Mouse (Mus musculus) embryonic facial prominence, embryonic 11.5 days (tissue): ENCODE measurements around the gene Gna12. TPM values are rescaled to one million over a fixed set of nuclear protein-coding genes. Genes with fewer than 3 reads are reported as not detected.

Experiments used
- ATAC-seq: fragments of 200-750 bp; cut with Nextera tagmentation; replicated peaks from 2 replicates; pipeline ENCODE4 v1.8.0; 2017; ENCODE audit warnings: low read depth; ENCODE audit not compliant: insufficient number of reproducible peaks, low FRiP score, low TSS enrichment
- DNase-seq: peaks from one replicate; pipeline ENCODE4 v3.0.0-alpha.2; 2015; ENCODE audit warnings: low spot score
- H3K27ac ChIP-seq: fragments of 300-500 bp; sonication (generic); replicated peaks from 2 replicates; pipeline ENCODE4 v1.5.1; 2014; ENCODE audit warnings: mild to moderate bottlenecking, low read depth, low read length, control low read depth
- H3K27me3 ChIP-seq: fragments of 300-500 bp; sonication (generic); 2 replicates; pipeline ENCODE4 v1.6.1; 2014; ENCODE audit warnings: mild to moderate bottlenecking, low read length, moderate library complexity, mixed read lengths; ENCODE audit not compliant: control insufficient read depth, insufficient read depth
- H3K36me3 ChIP-seq: fragments of 300-500 bp; sonication (generic); replicated peaks from 2 replicates; pipeline ENCODE4 v1.6.1; 2014; ENCODE audit warnings: low read depth, mild to moderate bottlenecking, low read length, moderate library complexity, mixed read lengths; ENCODE audit not compliant: control insufficient read depth, insufficient read depth
- H3K4me1 ChIP-seq: fragments of 300-500 bp; sonication (generic); 2 replicates; pipeline ENCODE4 v1.6.1; 2014; ENCODE audit warnings: low read length, mixed read lengths; ENCODE audit not compliant: control insufficient read depth, insufficient read depth
- H3K4me2 ChIP-seq: fragments of 300-500 bp; sonication (generic); 2 replicates; pipeline ENCODE4 v1.6.1; 2014; ENCODE audit warnings: low read depth, mild to moderate bottlenecking, control low read depth, low read length, moderate library complexity
- H3K4me3 ChIP-seq: fragments of 300-500 bp; sonication (generic); 2 replicates; pipeline ENCODE4 v1.5.1; 2014; ENCODE audit warnings: low read depth, low read length, control low read depth
- H3K9ac ChIP-seq: fragments of 300-500 bp; sonication (generic); replicated peaks from 2 replicates; pipeline ENCODE4 v1.6.1; 2014; ENCODE audit warnings: mild to moderate bottlenecking, control low read depth, low read length
- H3K9me3 ChIP-seq: fragments of 300-500 bp; sonication (generic); replicated peaks from 2 replicates; pipeline ENCODE4 v1.6.1; 2016; ENCODE audit warnings: mild to moderate bottlenecking, low read length, inconsistent platforms, mixed read lengths; ENCODE audit not compliant: control insufficient read depth
- WGBS: fragments of 180-500 bp; shearing (Covaris S2); extraction: QIAGEN DNeasy Blood & Tissue Kit; methylation state at CpG from one replicate; pipeline ENCODE4 v1.1.7; 2014; 5-methylcytosine and 5-hydroxymethylcytosine counted together
- polyA plus RNA-seq: library from polyadenylated mRNA; unstranded; fragments of >200 nt; fragmentation: Nextera tagmentation; extraction: Ambion mirVana; gene quantifications from 2 replicates; pipeline ENCODE4 v1.2.1, GENCODE M21; 2014

Gene Gna12
- polyA plus RNA-seq: 26.7 and 46.8 TPM in 2 replicates

GRCm38 (mm10) chr5:140830314-140831063, at the start of gene Gna12:
Gene Gna12 (minus strand): TSS chr5:140830431.
- peak; percentile 99 for ATAC-seq
- Histone ChIP-seq H3K9me3 (no peaks in the 10 kb centered on the region), H3K4me1 (no peaks in the 10 kb centered on the region), H3K27ac (0 out of 2 replicates have a peak within 1 kb of the TSS, but pooled peaks have one; percentile 3), H3K4me3 (peak within 1 kb of the TSS; percentile 71), H3K9ac (peak within 1 kb of the TSS; percentile 86), H3K27me3 (no peaks in the 10 kb centered on the region), H3K36me3 (no peaks in the 10 kb centered on the region), H3K4me2 (peak within 1 kb of the TSS; percentile 85)
- under 1% methylated on average over 37 of the region's 49 CpGs for WGBS
- peak; percentile 99 for DNase-seq

DNA sequence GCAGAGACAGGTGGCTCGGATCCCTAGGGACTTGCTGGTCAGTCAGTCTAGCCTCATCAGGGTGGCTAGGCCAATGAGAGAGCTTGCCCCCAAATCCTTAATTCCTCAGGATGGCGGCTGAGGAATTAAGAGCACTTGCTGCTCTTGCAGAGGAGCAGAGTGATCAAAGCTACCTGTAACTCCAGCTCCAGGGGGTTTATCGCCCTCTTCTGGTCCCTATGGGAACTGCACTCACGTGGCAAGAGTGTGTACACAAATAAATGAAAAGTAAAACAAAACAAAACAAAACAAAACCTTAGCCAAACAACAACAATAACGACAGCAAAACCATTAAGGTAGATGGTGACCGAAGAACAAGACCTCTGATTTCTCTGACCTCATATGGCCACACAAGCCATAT, 48.4 kb upstream of the Gna12 start:
- H3K9me3 ChIP-seq: no peaks in the 10 kb centered on the region
- DNase-seq: no peak
- no peaks in the 10 kb centered on the region for H3K27me3 ChIP-seq
- no peak overlapping the region for H3K4me3 ChIP-seq
- H3K4me1 ChIP-seq: no peaks in the 10 kb centered on the region
- H3K4me2 ChIP-seq: no peak overlapping the region
- no peak for ATAC-seq
- H3K9ac ChIP-seq: no peak overlapping the region
- H3K36me3 ChIP-seq: no peaks in the 10 kb centered on the region
- no peak overlapping the region for H3K27ac ChIP-seq
- WGBS: 60% methylated on average over 6 of the region's 6 CpGs

- H3K27ac ChIP-seq: no peak overlapping the region
- H3K36me3 ChIP-seq: no peaks in the 10 kb centered on the region
- no peak overlapping the region for H3K4me2 ChIP-seq
- 74% methylated on average over 6 of the region's 6 CpGs for WGBS
- no peak overlapping the region for H3K4me3 ChIP-seq
- no peaks in the 10 kb centered on the region for H3K9me3 ChIP-seq
- no peak overlapping the region for H3K9ac ChIP-seq
- no peak for DNase-seq
- ATAC-seq: no peak
- no peaks in the 10 kb centered on the region for H3K27me3 ChIP-seq
- peaks cover 16% of the 10 kb centered on the region for H3K4me1 ChIP-seq
These were observed 43.6 kb upstream of the Gna12 start for GRCm38 (mm10) chr5:140873736-140874307.

- Histone ChIP-seq H3K4me2 (peak overlapping the region; percentile 34), H3K9ac (0 out of 2 replicates have a peak overlapping the region, but pooled peaks have one; percentile 28), H3K4me1 (peaks cover 16% of the 10 kb centered on the region), H3K27ac (no peak overlapping the region), H3K27me3 (no peaks in the 10 kb centered on the region), H3K9me3 (no peaks in the 10 kb centered on the region), H3K4me3 (no peak overlapping the region), H3K36me3 (no peaks in the 10 kb centered on the region)
- DNase-seq (peak; percentile 30), ATAC-seq (no peak)
- 14% methylated on average over 18 of the region's 18 CpGs for WGBS
These were observed 42.9 kb upstream of the Gna12 start for GRCm38 (mm10) chr5:140873039-140873551.

GRCm38 (mm10) chr5:140872532-140873038, 42.4 kb upstream of the Gna12 start:
- H3K4me2 ChIP-seq: 0 out of 2 replicates have a peak overlapping the region, but pooled peaks have one; percentile 6
- H3K27me3 ChIP-seq: no peaks in the 10 kb centered on the region
- ATAC-seq (peak; percentile 61), DNase-seq (peak; percentile 69)
- peaks cover 16% of the 10 kb centered on the region for H3K4me1 ChIP-seq
- H3K9ac ChIP-seq: no peak overlapping the region
- H3K4me3 ChIP-seq: no peak overlapping the region
- H3K9me3 ChIP-seq: no peaks in the 10 kb centered on the region
- H3K36me3 ChIP-seq: no peaks in the 10 kb centered on the region
- no peak overlapping the region for H3K27ac ChIP-seq
- WGBS: 12% methylated on average over 11 of the region's 11 CpGs

GRCm38 (mm10) chr5:140871241-140871640, 41.0 kb upstream of the Gna12 start:
- DNase-seq (no peak), ATAC-seq (no peak)
- Histone ChIP-seq H3K4me2 (no peak overlapping the region), H3K27ac (no peak overlapping the region), H3K4me1 (peaks cover 16% of the 10 kb centered on the region), H3K4me3 (no peak overlapping the region), H3K27me3 (no peaks in the 10 kb centered on the region), H3K9me3 (no peaks in the 10 kb centered on the region), H3K9ac (no peak overlapping the region), H3K36me3 (no peaks in the 10 kb centered on the region)
- WGBS: 72% methylated on average over 6 of the region's 6 CpGs

GRCm38 (mm10) chr5:140869034-140869433, 38.8 kb upstream of the Gna12 start:
- Histone ChIP-seq H3K27ac (no peak overlapping the region), H3K9ac (no peak overlapping the region), H3K9me3 (no peaks in the 10 kb centered on the region), H3K4me1 (peaks cover 16% of the 10 kb centered on the region), H3K4me3 (no peak overlapping the region), H3K4me2 (no peak overlapping the region), H3K27me3 (no peaks in the 10 kb centered on the region), H3K36me3 (no peaks in the 10 kb centered on the region)
- ATAC-seq (no peak), DNase-seq (peak; percentile 78)
- 74% methylated on average over 2 of the region's 2 CpGs for WGBS

GRCm38 (mm10) chr5:140859730-140860129, 29.5 kb upstream of the Gna12 start:
- WGBS: 83% methylated on average over 5 of the region's 5 CpGs
- no peak overlapping the region for H3K9ac ChIP-seq
- no peaks in the 10 kb centered on the region for H3K9me3 ChIP-seq
- no peaks in the 10 kb centered on the region for H3K36me3 ChIP-seq
- H3K4me2 ChIP-seq: no peak overlapping the region
- no peaks in the 10 kb centered on the region for H3K27me3 ChIP-seq
- ATAC-seq: no peak
- no peaks in the 10 kb centered on the region for H3K4me1 ChIP-seq
- DNase-seq: no peak
- H3K27ac ChIP-seq: no peak overlapping the region
- no peak overlapping the region for H3K4me3 ChIP-seq
